Mouse (Mus musculus) fibroblast of lung, adult 2 months (primary cell): ENCODE measurements at regions not wholly inside any gene's neighbourhood (a gene's known extent, or its start where the extent isn't known, plus 50 kb on each side); places are given as distances from the start of the nearest gene placed in this dataset.

ENCODE experiments used
- DNase-seq: peaks from one replicate; pipeline ENCODE4 v3.0.0-alpha.2; 2011; ENCODE audit warnings: low read depth

DNA sequence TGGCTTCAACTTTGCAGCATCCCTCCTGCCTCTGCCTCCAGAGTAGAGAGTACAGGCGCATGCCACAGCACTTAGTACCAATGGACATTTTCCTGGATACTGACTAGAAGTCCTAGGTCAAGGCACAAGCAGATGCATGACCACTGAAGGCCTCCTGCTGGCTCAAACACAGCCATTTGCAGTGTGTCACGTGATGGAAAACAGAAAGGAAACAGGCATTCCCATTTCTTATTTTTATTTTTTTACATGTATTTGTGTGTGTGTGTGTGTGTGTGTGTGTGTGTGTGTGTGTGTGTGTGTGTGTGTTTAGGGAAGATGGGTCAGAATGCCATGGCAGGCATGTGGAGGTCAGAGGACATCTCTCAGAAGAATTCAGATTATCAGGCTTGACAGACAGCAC lies 65.6 kb downstream of the Thap12 start:
- DNase-seq, result no peak

- no peak for DNase-seq
These were observed 65.7 kb upstream of the Wnt11 start for GRCm38 (mm10) chr7:98769111-98769734.

DNA sequence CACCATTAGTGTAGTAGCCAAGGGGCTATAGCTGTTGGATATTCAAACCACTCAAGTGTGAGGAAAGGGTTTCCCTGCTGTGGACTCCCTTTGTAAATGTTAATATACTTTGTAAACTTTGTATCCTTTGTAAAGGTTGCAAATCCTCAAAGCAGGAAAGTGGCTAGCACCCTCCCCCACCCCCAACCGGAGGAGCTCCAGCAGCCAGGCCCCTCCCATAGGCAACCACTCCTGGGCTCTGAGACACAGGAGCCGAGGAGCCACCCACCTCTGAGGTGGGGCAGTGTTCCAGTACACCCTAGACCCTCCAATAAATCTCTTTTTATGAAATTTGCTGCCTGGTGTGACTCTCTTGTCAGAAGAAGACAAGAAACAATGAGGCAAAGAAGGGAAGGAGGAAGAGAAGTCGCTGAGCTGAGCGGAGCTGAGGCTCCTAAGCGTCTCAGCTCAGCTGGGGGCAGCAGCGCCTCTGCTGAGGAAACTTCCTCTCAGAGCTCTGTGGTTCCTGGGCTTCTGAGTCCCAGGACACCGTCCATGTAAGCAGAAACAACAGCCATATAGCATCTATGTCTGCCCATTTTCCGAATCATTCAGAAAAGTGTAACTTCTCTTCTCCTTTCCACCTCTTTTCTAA lies 64.5 kb upstream of the Wnt11 start:
- no peak for DNase-seq

DNA sequence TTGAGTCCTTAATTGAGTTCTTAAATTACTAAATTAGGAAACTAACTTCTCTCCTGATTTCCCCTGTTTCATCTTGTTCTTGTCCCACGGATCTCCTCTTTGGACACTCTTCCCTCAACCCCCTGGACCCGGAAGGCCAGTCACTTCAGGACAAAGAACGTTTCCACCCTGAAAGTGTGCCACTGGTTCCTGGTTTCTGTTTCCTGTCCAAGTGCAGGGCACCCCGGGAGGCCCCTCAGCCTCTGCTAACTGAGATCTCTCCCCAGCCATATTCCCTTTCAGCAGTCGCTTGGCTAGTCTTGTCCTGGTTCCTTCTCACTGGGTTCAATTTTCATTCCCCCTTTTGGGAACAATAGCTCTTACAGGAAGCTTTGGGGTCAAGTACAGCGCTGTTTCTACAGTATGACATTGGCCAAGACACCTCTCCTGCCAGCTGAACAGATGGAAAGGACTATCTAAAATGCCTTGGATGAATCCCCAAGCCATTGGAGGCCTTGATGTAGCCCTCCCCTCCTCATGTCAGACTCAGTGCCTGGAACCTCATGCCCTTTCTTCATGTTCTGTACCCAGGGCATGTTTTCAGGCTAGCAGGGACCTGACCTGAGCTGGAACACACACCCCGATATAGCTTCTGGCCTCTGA lies 63.7 kb upstream of the Wnt11 start:
- no peak for DNase-seq

- no peak for DNase-seq
These were observed 60.3 kb upstream of the Wnt11 start for GRCm38 (mm10) chr7:98774597-98774996.

- DNase-seq, result no peak
These were observed 59.9 kb upstream of the Wnt11 start for GRCm38 (mm10) chr7:98775031-98775430.

DNA sequence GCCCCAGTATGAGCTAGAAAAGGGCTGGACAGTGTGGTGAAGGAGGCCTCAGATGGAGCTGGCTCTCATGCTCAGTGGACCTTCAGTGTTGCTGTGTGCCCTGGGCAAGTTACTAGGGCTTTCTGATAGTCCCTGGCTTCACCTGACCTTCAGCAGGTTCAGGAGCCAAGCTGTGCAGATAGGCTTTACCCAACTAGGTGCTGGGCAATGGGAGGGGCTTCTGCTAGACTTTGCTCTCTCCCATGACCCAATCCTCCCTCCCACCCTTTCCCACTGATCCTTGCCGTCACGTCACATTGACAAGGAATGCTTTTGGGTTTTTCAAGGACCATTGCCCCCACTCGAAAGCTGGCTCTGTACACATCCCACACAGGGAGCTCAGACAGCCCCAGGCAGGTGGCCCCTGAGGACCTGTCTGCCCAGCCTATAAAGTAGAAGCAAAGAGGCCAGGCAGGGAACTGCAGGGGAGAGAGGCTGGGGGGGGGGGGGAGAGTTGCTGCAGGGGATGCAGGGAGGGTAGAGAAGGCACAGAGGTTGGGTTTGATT lies 57.5 kb upstream of the Wnt11 start:
- no peak for DNase-seq

DNA sequence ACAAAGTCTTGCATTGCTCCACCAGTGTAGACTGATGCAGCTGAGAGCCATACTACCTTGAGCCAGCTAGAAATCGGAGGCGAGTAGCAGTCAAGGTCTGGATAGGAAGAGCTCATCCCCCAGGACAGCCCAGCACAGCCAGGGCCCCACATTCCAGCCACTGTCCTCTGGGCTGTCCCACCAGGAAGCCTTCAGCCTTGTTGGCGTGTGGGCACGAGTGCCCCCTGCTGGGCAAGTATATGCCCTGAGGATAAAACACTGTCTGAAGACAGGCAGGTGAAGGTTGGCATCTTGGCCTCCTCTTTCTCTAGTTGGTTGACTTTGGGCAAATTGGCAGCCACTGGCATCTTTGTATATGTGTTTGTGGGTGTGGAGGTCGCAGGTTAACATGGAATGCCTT lies 56.0 kb upstream of the Wnt11 start:
- no peak for DNase-seq

- no peak for DNase-seq
These were observed 51.4 kb upstream of the Wnt11 start for GRCm38 (mm10) chr7:98783521-98783920.

- peak; percentile 82 for DNase-seq
These were observed 51.0 kb upstream of the Wnt11 start for GRCm38 (mm10) chr7:98783954-98784353.

- no peak for DNase-seq
These were observed 50.5 kb upstream of the Wnt11 start for GRCm38 (mm10) chr7:98784369-98784931.
